Mouse (Mus musculus): Measurements from ENCODE around the gene Terf2ip. TPM values are rescaled to one million over a fixed set of nuclear protein-coding genes. Genes with fewer than 3 reads are reported as not detected.

Terf2ip gene
- polyA plus RNA-seq (2015; fragmentation: Nextera tagmentation; extraction: Ambion mirVana): 66.8 and 71.9 TPM in 2 replicates

DNA sequence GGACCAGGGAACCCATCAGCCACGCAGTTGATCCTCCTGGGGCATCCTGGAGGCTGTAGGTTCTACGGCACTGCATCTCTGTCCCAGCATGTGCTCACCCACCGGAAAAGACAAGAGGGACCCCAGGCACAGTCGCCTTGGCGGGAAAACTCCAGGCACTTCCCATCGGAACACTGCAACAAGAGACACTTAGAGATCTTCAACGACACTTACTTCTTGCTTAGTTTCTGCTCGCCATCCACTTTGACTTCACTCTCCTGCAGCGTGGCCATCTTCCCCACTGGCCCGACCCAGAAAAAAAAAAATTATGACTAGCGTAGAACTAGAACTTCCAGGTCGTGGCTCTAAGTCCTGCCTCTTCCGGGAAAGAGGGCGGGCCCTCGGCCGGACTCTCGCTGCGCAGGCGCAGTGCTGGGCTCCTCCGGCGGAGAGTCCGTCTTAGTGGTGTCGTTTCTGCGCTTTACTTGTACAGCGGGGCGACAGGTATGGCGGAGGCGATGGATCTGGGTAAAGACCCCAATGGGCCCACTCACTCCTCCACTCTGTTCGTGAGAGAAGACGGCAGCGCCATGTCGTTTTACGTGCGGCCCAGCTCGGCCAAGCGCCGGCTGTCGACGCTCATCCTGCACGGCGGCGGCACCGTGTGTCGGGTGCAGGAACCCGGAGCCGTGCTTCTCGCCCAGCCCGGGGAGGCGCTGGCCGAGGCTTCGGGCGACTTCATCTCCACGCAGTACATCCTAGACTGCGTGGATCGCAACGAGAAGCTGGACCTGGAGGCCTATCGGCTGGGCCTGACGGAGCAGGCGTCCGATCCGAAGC lies at the start of gene Terf2ip, which contains the start of gene Kars:
TSS of gene Terf2ip (plus strand) at position 402 of the 819 bp plus-strand sequence.
TSS of gene Kars (minus strand) at position 327 of the 819 bp plus-strand sequence.
- peak within 1 kb of the TSS; percentile 89 for H3K27ac ChIP-seq (ENCODE audit: low read depth, low read length)
- under 1% methylated on average over 61 of the region's 61 CpGs for WGBS
- no peaks in the 10 kb centered on the region for H3K27me3 ChIP-seq (replicated peaks; ENCODE audit: control insufficient read depth, insufficient read depth, low read length)
- no peaks in the 10 kb centered on the region for H3K36me3 ChIP-seq (ENCODE audit: control insufficient read depth, insufficient read depth, low read length)
- peak within 1 kb of the TSS; percentile 88 for H3K4me2 ChIP-seq (ENCODE audit: low read length)
- peak; percentile 97 for ATAC-seq
- peaks cover 21% of the 10 kb centered on the region for H3K4me1 ChIP-seq (ENCODE audit: control insufficient read depth, insufficient read depth, low read depth, low read length)
- peak within 1 kb of the TSS; percentile 91 for H3K4me3 ChIP-seq (ENCODE audit: low read length)
- no peaks in the 10 kb centered on the region for H3K9me3 ChIP-seq (ENCODE audit: control insufficient read depth, low read length)
- H3K9ac ChIP-seq (ENCODE audit: low read depth, low read length): peak within 1 kb of the TSS; percentile 93

DNA sequence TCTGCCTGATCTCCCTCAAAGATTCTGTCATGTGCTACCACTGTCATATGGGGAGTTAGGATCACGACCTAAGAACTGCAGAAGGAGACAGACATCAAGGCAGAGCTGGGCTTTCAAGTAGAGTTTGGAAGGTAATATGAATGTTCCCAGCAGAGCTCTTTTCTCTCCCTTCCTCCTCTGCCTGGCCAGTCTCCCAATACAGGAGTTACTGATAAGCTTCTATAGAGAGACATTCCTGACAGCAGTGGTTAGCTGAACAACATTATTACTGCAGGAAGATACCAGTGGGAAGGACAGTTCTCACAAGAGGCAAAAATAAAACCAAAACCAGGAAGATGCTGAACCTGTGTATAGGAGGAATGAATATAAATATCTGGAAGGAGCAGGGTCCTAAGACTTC lies 48.6 kb upstream of the Terf2ip start:
- no peak overlapping the region for H3K27ac ChIP-seq (ENCODE audit: low read depth, low read length)
- H3K9me3 ChIP-seq (ENCODE audit: control insufficient read depth, low read length): no peaks in the 10 kb centered on the region
- no peak overlapping the region for H3K4me2 ChIP-seq (ENCODE audit: low read length)
- H3K36me3 ChIP-seq (ENCODE audit: control insufficient read depth, insufficient read depth, low read length): no peaks in the 10 kb centered on the region
- 81% methylated on average over 1 of the region's 1 CpGs for WGBS
- no peak overlapping the region for H3K9ac ChIP-seq (ENCODE audit: low read depth, low read length)
- H3K4me3 ChIP-seq (ENCODE audit: low read length): no peak overlapping the region
- no peaks in the 10 kb centered on the region for H3K4me1 ChIP-seq (ENCODE audit: control insufficient read depth, insufficient read depth, low read depth, low read length)
- ATAC-seq: no peak
- no peaks in the 10 kb centered on the region for H3K27me3 ChIP-seq (replicated peaks; ENCODE audit: control insufficient read depth, insufficient read depth, low read length)

GRCm38 (mm10) chr8:111963091-111963490 lies 48.1 kb upstream of the Terf2ip start:
- no peak for ATAC-seq
- Histone ChIP-seq H3K27me3 (replicated peaks; ENCODE audit: control insufficient read depth, insufficient read depth, low read length) (no peaks in the 10 kb centered on the region), H3K4me2 (ENCODE audit: low read length) (no peak overlapping the region), H3K4me1 (ENCODE audit: control insufficient read depth, insufficient read depth, low read depth, low read length) (no peaks in the 10 kb centered on the region), H3K9ac (ENCODE audit: low read depth, low read length) (no peak overlapping the region), H3K9me3 (ENCODE audit: control insufficient read depth, low read length) (no peaks in the 10 kb centered on the region), H3K4me3 (ENCODE audit: low read length) (no peak overlapping the region), H3K27ac (ENCODE audit: low read depth, low read length) (no peak overlapping the region), H3K36me3 (ENCODE audit: control insufficient read depth, insufficient read depth, low read length) (no peaks in the 10 kb centered on the region)
- WGBS: 57% methylated on average over 10 of the region's 10 CpGs

- no peaks in the 10 kb centered on the region for H3K4me1 ChIP-seq (ENCODE audit: control insufficient read depth, insufficient read depth, low read depth, low read length)
- no peak overlapping the region for H3K4me2 ChIP-seq (ENCODE audit: low read length)
- no peak overlapping the region for H3K9ac ChIP-seq (ENCODE audit: low read depth, low read length)
- no peaks in the 10 kb centered on the region for H3K9me3 ChIP-seq (ENCODE audit: control insufficient read depth, low read length)
- ATAC-seq: no peak
- WGBS: 80% methylated on average over 4 of the region's 4 CpGs
- no peaks in the 10 kb centered on the region for H3K27me3 ChIP-seq (replicated peaks; ENCODE audit: control insufficient read depth, insufficient read depth, low read length)
- 0 out of 2 replicates have a peak, but pooled peaks cover 3% of the 10 kb centered on the region for H3K36me3 ChIP-seq (ENCODE audit: control insufficient read depth, insufficient read depth, low read length)
- no peak overlapping the region for H3K4me3 ChIP-seq (ENCODE audit: low read length)
- no peak overlapping the region for H3K27ac ChIP-seq (ENCODE audit: low read depth, low read length)
Measured at GRCm38 (mm10) chr8:111963546-111963945, 47.7 kb upstream of the Terf2ip start.

GRCm38 (mm10) chr8:111964351-111964750 lies 46.8 kb upstream of the Terf2ip start:
- no peak overlapping the region for H3K4me3 ChIP-seq (ENCODE audit: low read length)
- 60% methylated on average over 5 of the region's 5 CpGs for WGBS
- no peak overlapping the region for H3K27ac ChIP-seq (ENCODE audit: low read depth, low read length)
- H3K4me2 ChIP-seq (ENCODE audit: low read length): no peak overlapping the region
- no peak overlapping the region for H3K9ac ChIP-seq (ENCODE audit: low read depth, low read length)
- 0 out of 2 replicates have a peak, but pooled peaks cover 3% of the 10 kb centered on the region for H3K36me3 ChIP-seq (ENCODE audit: control insufficient read depth, insufficient read depth, low read length)
- no peaks in the 10 kb centered on the region for H3K27me3 ChIP-seq (replicated peaks; ENCODE audit: control insufficient read depth, insufficient read depth, low read length)
- H3K9me3 ChIP-seq (ENCODE audit: control insufficient read depth, low read length): no peaks in the 10 kb centered on the region
- no peaks in the 10 kb centered on the region for H3K4me1 ChIP-seq (ENCODE audit: control insufficient read depth, insufficient read depth, low read depth, low read length)
- ATAC-seq: no peak

- WGBS: 77% methylated on average over 7 of the region's 7 CpGs
- Histone ChIP-seq H3K9ac (ENCODE audit: low read depth, low read length) (no peak overlapping the region), H3K4me2 (ENCODE audit: low read length) (no peak overlapping the region), H3K36me3 (ENCODE audit: control insufficient read depth, insufficient read depth, low read length) (0 out of 2 replicates have a peak, but pooled peaks cover 3% of the 10 kb centered on the region), H3K4me3 (ENCODE audit: low read length) (no peak overlapping the region), H3K4me1 (ENCODE audit: control insufficient read depth, insufficient read depth, low read depth, low read length) (no peaks in the 10 kb centered on the region), H3K27me3 (replicated peaks; ENCODE audit: control insufficient read depth, insufficient read depth, low read length) (no peaks in the 10 kb centered on the region), H3K27ac (ENCODE audit: low read depth, low read length) (no peak overlapping the region), H3K9me3 (ENCODE audit: control insufficient read depth, low read length) (no peaks in the 10 kb centered on the region)
- ATAC-seq: no peak
Measured at GRCm38 (mm10) chr8:111964849-111965561, 46.2 kb upstream of the Terf2ip start.

- WGBS: 88% methylated on average over 5 of the region's 5 CpGs
- no peak overlapping the region for H3K4me3 ChIP-seq (ENCODE audit: low read length)
- no peaks in the 10 kb centered on the region for H3K4me1 ChIP-seq (ENCODE audit: control insufficient read depth, insufficient read depth, low read depth, low read length)
- no peak overlapping the region for H3K4me2 ChIP-seq (ENCODE audit: low read length)
- H3K9ac ChIP-seq (ENCODE audit: low read depth, low read length): no peak overlapping the region
- H3K27ac ChIP-seq (ENCODE audit: low read depth, low read length): no peak overlapping the region
- H3K36me3 ChIP-seq (ENCODE audit: control insufficient read depth, insufficient read depth, low read length): peaks cover 6% of the 10 kb centered on the region; the same call in 1 of the 2 replicates
- no peaks in the 10 kb centered on the region for H3K27me3 ChIP-seq (replicated peaks; ENCODE audit: control insufficient read depth, insufficient read depth, low read length)
- ATAC-seq: no peak
- no peaks in the 10 kb centered on the region for H3K9me3 ChIP-seq (ENCODE audit: control insufficient read depth, low read length)
Measured at GRCm38 (mm10) chr8:111967246-111967870, 43.8 kb upstream of the Terf2ip start.

GRCm38 (mm10) chr8:111968541-111968940 lies 42.7 kb upstream of the Terf2ip start:
- 84% methylated on average over 10 of the region's 10 CpGs for WGBS
- no peak overlapping the region for H3K27ac ChIP-seq (ENCODE audit: low read depth, low read length)
- no peak for ATAC-seq

GRCm38 (mm10) chr8:111968991-111969390 lies 42.2 kb upstream of the Terf2ip start:
- no peak for ATAC-seq
- no peak overlapping the region for H3K27ac ChIP-seq (ENCODE audit: low read depth, low read length)
- 40% methylated on average over 5 of the region's 5 CpGs for WGBS
- no peaks in the 10 kb centered on the region for H3K4me1 ChIP-seq (ENCODE audit: control insufficient read depth, insufficient read depth, low read depth, low read length)
- no peak overlapping the region for H3K9ac ChIP-seq (ENCODE audit: low read depth, low read length)
- H3K4me3 ChIP-seq (ENCODE audit: low read length): no peak overlapping the region
- no peak overlapping the region for H3K4me2 ChIP-seq (ENCODE audit: low read length)
- H3K36me3 ChIP-seq (ENCODE audit: control insufficient read depth, insufficient read depth, low read length): peaks cover 8% of the 10 kb centered on the region; the same call in 1 of the 2 replicates
- no peaks in the 10 kb centered on the region for H3K9me3 ChIP-seq (ENCODE audit: control insufficient read depth, low read length)
- H3K27me3 ChIP-seq (replicated peaks; ENCODE audit: control insufficient read depth, insufficient read depth, low read length): no peaks in the 10 kb centered on the region

More at GRCm38 (mm10) chr8:111968541-111968940, 42.7 kb upstream of the Terf2ip start:
- H3K36me3 ChIP-seq (ENCODE audit: control insufficient read depth, insufficient read depth, low read length): peaks cover 7% of the 10 kb centered on the region; the same call in 1 of the 2 replicates
- H3K9ac ChIP-seq (ENCODE audit: low read depth, low read length): no peak overlapping the region
- H3K9me3 ChIP-seq (ENCODE audit: control insufficient read depth, low read length): no peaks in the 10 kb centered on the region
- no peak overlapping the region for H3K4me2 ChIP-seq (ENCODE audit: low read length)
- no peaks in the 10 kb centered on the region for H3K27me3 ChIP-seq (replicated peaks; ENCODE audit: control insufficient read depth, insufficient read depth, low read length)
- H3K4me3 ChIP-seq (ENCODE audit: low read length): no peak overlapping the region
- H3K4me1 ChIP-seq (ENCODE audit: control insufficient read depth, insufficient read depth, low read depth, low read length): no peaks in the 10 kb centered on the region
